Mouse (Mus musculus) bone marrow, adult 2 months (tissue): ENCODE data around the gene Ccdc144b. TPM values are rescaled to one million over a fixed set of nuclear protein-coding genes. Genes with fewer than 3 reads are reported as not detected.

ENCODE experiments used
- H3K27ac ChIP-seq: fragments of 200-500 bp; 2 replicates; pipeline ENCODE4 v1.5.1; 2012; ENCODE audit warnings: low read depth, mild to moderate bottlenecking, control low read depth, inconsistent platforms, low read length; ENCODE audit not compliant: control insufficient read depth, poor library complexity, insufficient read depth
- H3K4me1 ChIP-seq: fragments of 200-500 bp; 2 replicates; pipeline ENCODE4 v1.6.1; 2011; ENCODE audit warnings: low read length; ENCODE audit not compliant: control insufficient read depth, insufficient read depth
- H3K4me3 ChIP-seq: fragments of 200-500 bp; replicated peaks from 2 replicates; pipeline ENCODE3; 2011; ENCODE audit warnings: mild to moderate bottlenecking, low read depth, low read length, control low read depth; ENCODE audit not compliant: control insufficient read depth
- CTCF ChIP-seq: fragments of 200-500 bp; IDR thresholded peaks from 2 replicates; pipeline ENCODE4 v1.5.1; 2011; ENCODE audit warnings: low read length, control low read depth; ENCODE audit not compliant: control insufficient read depth, insufficient read depth
- POLR2A ChIP-seq: fragments of 200-500 bp; IDR thresholded peaks from 2 replicates; pipeline ENCODE4 v1.6.1; 2011; ENCODE audit warnings: low read depth, mild to moderate bottlenecking, control low read depth, low read length, borderline replicate concordance; ENCODE audit not compliant: control insufficient read depth
- WGBS: fragments of 180-500 bp; shearing (Covaris S2); methylation state at CpG from one replicate; pipeline ENCODE4 v1.1.7; 2018; 5-methylcytosine and 5-hydroxymethylcytosine counted together
- polyA plus RNA-seq: library from polyadenylated mRNA; stranded (reverse); fragments of >200 nt; gene quantifications from 2 replicates; pipeline ENCODE4 v1.2.4, GENCODE M21; 2011; ENCODE audit warnings: low replicate concordance; ENCODE audit not compliant: missing spikeins, insufficient read depth, insufficient read length

Gene Ccdc144b
- polyA plus RNA-seq, 1 experiment, result not detected

GRCm38 (mm10) chr3:36074231-36074630 is 20.9 kb upstream of the Ccdc144b start:
- H3K27ac ChIP-seq, result no peak overlapping the region
- no peak overlapping the region for H3K4me3 ChIP-seq
- no peak for TF ChIP-seq CTCF
- TF ChIP-seq POLR2A, result no peak
- WGBS, result 92% methylated on average over 6 of the region's 6 CpGs
- no peaks in the 10 kb centered on the region for H3K4me1 ChIP-seq

DNA sequence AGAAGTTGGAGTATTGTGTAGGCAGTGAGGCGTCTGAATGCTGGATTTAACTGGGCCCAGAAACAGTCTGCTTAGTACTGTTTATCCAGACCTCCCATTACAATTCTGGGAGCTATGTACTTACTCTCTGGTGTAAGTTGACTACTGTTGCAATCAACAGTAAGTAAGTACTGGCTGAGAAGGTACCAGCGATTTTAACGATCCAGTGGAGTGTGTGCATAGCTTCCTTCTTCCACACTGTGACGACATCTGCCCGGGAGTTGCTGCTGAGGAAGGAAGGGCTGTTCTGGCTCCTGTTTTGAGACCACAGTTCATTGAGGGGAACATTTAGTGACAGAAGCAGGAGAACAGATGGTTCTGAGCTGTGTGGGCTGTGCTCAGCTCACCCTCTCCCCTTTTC is 17.7 kb upstream of the Ccdc144b start:
- no peak overlapping the region for H3K4me3 ChIP-seq
- no peak for TF ChIP-seq CTCF
- no peak for TF ChIP-seq POLR2A
- no peak overlapping the region for H3K27ac ChIP-seq
- H3K4me1 ChIP-seq, result peaks cover 2% of the 10 kb centered on the region
- WGBS, result 58% methylated on average over 5 of the region's 5 CpGs

DNA sequence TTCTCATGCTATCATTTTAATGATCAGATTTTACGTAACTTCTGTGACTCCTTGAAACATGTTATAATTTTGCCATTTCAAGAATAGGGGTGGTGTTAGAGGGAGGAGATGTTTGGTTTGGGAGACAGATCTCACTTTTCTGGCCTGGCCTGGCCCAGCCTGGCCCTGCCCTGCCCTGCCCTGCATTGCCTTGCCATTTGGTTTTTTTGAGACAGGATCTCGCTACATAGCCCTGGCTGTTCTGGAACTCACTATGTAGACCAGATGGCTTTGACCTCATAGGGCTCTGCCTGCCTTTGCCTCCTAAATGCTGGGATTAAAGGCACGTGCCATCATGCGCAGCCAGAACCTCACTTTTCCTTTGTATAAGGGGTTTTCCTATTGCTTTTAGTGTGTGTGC is 17.1 kb upstream of the Ccdc144b start:
- TF ChIP-seq POLR2A (no peak), CTCF (no peak)
- no peak overlapping the region for H3K27ac ChIP-seq
- no peak overlapping the region for H3K4me3 ChIP-seq
- peaks cover 2% of the 10 kb centered on the region for H3K4me1 ChIP-seq
- 89% methylated on average over 4 of the region's 4 CpGs for WGBS

GRCm38 (mm10) chr3:36067731-36068130 is 14.4 kb upstream of the Ccdc144b start:
- Histone ChIP-seq H3K4me3 (no peak overlapping the region), H3K27ac (no peak overlapping the region), H3K4me1 (peaks cover 3% of the 10 kb centered on the region)
- WGBS, result 72% methylated on average over 6 of the region's 6 CpGs
- TF ChIP-seq POLR2A, result no peak
- TF ChIP-seq CTCF, result no peak

DNA sequence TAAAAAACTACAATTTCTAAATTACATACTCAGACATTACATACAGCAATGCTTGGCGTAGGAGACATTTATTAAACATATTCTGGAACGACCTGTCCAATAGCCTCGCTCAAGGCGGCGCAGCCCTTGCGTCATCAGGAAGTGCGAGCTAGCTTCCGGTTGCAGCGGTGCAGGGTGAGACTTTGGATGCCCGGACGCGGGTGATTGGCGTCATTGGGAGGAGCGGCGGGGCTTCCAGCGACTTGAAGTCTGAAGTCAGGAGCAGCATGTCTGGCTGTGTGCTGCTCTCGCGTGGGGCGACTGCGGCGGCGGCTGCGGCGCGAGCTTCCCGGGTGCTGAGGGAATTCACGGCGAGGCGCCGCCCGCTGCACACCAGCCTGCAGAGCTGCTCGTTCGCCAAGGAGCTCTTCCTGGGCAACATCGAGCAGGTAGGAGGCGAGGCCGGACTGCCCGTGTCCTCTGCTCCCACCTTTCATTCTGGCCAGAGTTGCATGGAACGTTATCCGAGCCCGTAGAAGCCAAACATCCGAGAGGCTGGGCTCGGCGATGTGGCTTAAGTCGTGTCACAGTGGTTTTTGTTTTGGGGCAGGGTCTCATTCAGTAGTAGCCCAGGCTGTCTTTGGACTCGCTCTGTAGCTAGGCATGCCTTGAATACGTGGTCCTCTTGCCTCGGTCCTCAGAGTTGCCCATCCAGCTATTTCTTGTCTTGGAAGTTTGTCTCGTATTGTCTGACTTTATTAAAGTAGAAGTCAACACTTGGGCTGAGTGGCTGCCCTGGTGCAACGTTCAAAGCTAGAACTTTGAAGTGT is 12.7 kb upstream of the Ccdc144b start, which contains the start of gene Acad9:
Acad9 (plus strand) TSS at position 137 of the 809 bp plus-strand sequence.
- WGBS, result under 1% methylated on average over 49 of the region's 49 CpGs
- H3K4me1 ChIP-seq, result peaks cover 3% of the 10 kb centered on the region
- peak within 1 kb of the TSS; percentile 89 for H3K4me3 ChIP-seq
- TF ChIP-seq POLR2A, result peak; percentile 60; the same call in 1 of the 2 replicates
- no peak for TF ChIP-seq CTCF
- H3K27ac ChIP-seq, result peak within 1 kb of the TSS; percentile 50; the same call in 1 of the 2 replicates

DNA sequence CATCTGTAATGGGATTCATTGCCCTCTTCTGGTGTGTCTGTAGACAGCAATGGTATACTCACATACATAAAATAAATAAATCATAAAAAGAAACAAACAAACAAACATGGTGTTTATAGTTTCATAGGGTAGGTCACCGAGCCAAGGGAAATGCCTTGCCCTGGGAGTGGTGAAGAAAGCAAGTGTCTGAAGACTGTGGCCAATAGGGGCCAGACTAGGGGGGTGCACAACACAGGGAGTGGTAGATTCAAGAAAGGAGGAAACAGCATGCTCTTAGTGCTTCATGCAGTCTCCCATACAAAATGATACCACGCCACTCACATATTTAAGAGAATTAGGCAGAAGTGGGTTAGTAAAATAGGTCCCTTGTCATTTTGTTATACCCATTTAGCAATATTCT is 11.8 kb upstream of the Ccdc144b start:
- TF ChIP-seq POLR2A (no peak), CTCF (no peak)
- peak overlapping the region; percentile 16 for H3K4me3 ChIP-seq
- 93% methylated on average over 2 of the region's 2 CpGs for WGBS
- peaks cover 3% of the 10 kb centered on the region for H3K4me1 ChIP-seq
- H3K27ac ChIP-seq, result 0 out of 2 replicates have a peak overlapping the region, but pooled peaks have one; percentile 14

GRCm38 (mm10) chr3:36064592-36065061 is 11.3 kb upstream of the Ccdc144b start:
- no peak for TF ChIP-seq POLR2A
- no peak for TF ChIP-seq CTCF
- peaks cover 3% of the 10 kb centered on the region for H3K4me1 ChIP-seq
- no peak overlapping the region for H3K4me3 ChIP-seq
- 64% methylated on average over 1 of the region's 1 CpGs for WGBS
- H3K27ac ChIP-seq, result no peak overlapping the region

DNA sequence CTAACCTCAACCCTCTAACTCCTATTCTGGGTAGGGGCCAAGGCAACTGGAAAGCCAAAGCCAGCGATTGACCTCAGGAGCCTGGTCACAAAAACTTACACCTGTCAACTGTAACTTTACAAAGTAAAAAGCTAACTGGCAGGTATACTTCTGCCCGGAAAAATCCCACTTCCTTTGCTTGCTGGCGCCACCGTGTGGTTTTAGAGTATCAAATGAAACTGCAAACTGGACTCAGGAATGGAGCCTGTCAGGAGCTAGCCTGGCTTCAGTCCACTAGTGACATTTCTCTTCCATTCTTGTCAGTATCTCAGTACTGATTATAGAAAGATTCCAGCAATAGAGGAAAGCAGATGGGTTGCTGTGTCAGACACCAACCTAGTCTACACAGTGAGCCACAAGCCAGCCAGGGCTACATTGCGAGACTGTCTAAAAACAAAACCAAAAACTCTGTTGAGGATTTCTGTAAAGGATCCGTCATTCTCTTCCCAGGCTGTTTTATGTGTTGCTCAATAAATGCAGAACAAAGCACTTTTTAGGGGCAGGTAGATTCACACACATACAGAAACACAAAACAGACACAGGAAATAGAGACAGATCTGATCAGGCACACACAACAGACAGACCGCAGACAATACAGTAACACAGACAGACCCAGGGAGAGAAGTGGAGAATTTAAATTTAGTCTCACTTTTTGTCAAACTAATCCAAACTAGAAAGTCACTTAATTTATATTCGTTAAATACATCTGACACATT is 6.9 kb upstream of the Ccdc144b start:
- 33% methylated on average over 8 of the region's 8 CpGs for WGBS
- TF ChIP-seq POLR2A, result no peak
- TF ChIP-seq CTCF, result peak; percentile 46
- H3K27ac ChIP-seq, result no peak overlapping the region
- H3K4me1 ChIP-seq, result peaks cover 1% of the 10 kb centered on the region; the same call in 1 of the 2 replicates
- H3K4me3 ChIP-seq, result no peak overlapping the region

DNA sequence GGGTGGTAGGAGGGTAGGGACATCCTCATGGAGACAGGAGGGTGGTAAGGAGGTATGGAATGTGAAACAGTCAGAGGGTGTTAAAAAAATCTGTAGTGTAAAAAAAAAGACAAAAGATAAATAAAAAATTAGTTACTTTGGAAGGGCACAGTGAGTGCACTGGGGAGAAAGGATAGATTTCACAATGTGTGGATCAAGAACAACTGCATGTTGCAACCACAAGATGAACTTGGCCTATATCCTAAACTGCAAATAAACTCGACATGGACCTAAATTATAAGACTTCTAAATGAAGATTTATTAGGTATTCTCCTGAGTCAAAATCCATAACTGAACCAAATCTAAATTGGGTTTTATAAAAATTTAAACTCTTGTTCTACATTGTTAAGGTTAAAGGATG is 4.2 kb downstream of the Ccdc144b start:
- Histone ChIP-seq H3K4me1 (no peaks in the 10 kb centered on the region), H3K4me3 (no peak overlapping the region), H3K27ac (no peak overlapping the region)
- TF ChIP-seq CTCF (no peak), POLR2A (no peak)
- WGBS, result 55% methylated on average over 1 of the region's 1 CpGs
